Mouse (Mus musculus): ENCODE data around the gene Olfr371.

The Olfr371 gene

GRCm38 (mm10) chr8:85225688-85226087 is at the start of gene Olfr371:
TSS of gene Olfr371 (plus strand) at chr8:85225988.
- no peak for DNase-seq (ENCODE audit: low spot score)

- DNase-seq (ENCODE audit: low spot score): no peak
These were observed 33.4 kb upstream of the Olfr371 start for GRCm38 (mm10) chr8:85192346-85192745.

- DNase-seq (ENCODE audit: low spot score): no peak
These were observed 5.6 kb upstream of the Olfr371 start for GRCm38 (mm10) chr8:85220220-85220619.

- DNase-seq (ENCODE audit: low spot score): peak; percentile 31
These were observed 4.8 kb upstream of the Olfr371 start for GRCm38 (mm10) chr8:85220992-85221391.

- no peak for DNase-seq (ENCODE audit: low spot score)
These were observed 1.5 kb downstream of the Olfr371 start for GRCm38 (mm10) chr8:85227297-85227696.

All from lung, postnatal 25 days (tissue).